Mouse (Mus musculus) intestine, embryonic 16.5 days (tissue): ENCODE measurements at regions not wholly inside any gene's neighbourhood (a gene's known extent, or its start where the extent isn't known, plus 50 kb on each side); places are given as distances from the start of the nearest gene placed in this dataset.

ENCODE experiments used
- ATAC-seq: fragments of 200-750 bp; cut with Nextera tagmentation; 2 replicates; pipeline ENCODE4 v1.8.0; 2017; ENCODE audit warnings: moderate TSS enrichment, moderate library complexity
- H3K27ac ChIP-seq: fragments of 300-500 bp; sonication (generic); 2 replicates; pipeline ENCODE4 v1.5.1; 2014; ENCODE audit warnings: mild to moderate bottlenecking, low read length
- H3K27me3 ChIP-seq: fragments of 300-500 bp; sonication (generic); replicated peaks from 2 replicates; pipeline ENCODE4 v1.6.1; 2014; ENCODE audit warnings: low read length, control low read depth, mixed read lengths; ENCODE audit not compliant: control insufficient read depth, insufficient read depth
- H3K36me3 ChIP-seq: fragments of 300-500 bp; sonication (generic); 2 replicates; pipeline ENCODE4 v1.6.1; 2014; ENCODE audit warnings: low read length, control low read depth; ENCODE audit not compliant: control insufficient read depth, insufficient read depth
- H3K4me1 ChIP-seq: fragments of 300-500 bp; sonication (generic); 2 replicates; pipeline ENCODE4 v1.6.1; 2014; ENCODE audit warnings: low read length, control low read depth, mixed read lengths; ENCODE audit not compliant: control insufficient read depth, insufficient read depth
- H3K4me2 ChIP-seq: fragments of 300-500 bp; sonication (generic); 2 replicates; pipeline ENCODE4 v1.6.1; 2014; ENCODE audit warnings: low read depth, low read length, control low read depth
- H3K4me3 ChIP-seq: fragments of 300-500 bp; sonication (generic); 2 replicates; pipeline ENCODE4 v1.5.1; 2014; ENCODE audit warnings: mild to moderate bottlenecking, low read length
- H3K9ac ChIP-seq: fragments of 300-500 bp; sonication (generic); 2 replicates; pipeline ENCODE4 v1.6.1; 2014; ENCODE audit warnings: low read depth, low read length
- H3K9me3 ChIP-seq: fragments of 300-500 bp; sonication (generic); 2 replicates; pipeline ENCODE4 v1.6.1; 2016; ENCODE audit warnings: low read length, control low read depth; ENCODE audit not compliant: control insufficient read depth
- WGBS: fragments of 180-500 bp; shearing (Covaris S2); extraction: QIAGEN DNeasy Blood & Tissue Kit; methylation state at CpG from one replicate; pipeline ENCODE4 v1.1.7; 2014; 5-methylcytosine and 5-hydroxymethylcytosine counted together

GRCm38 (mm10) chr12:73842000-73842675, 59.0 kb upstream of the Hif1a start:
- peaks cover 4% of the 10 kb centered on the region; the same call in 1 of the 2 replicates for H3K4me1 ChIP-seq
- peak overlapping the region; percentile 36; the same call in 1 of the 2 replicates for H3K27ac ChIP-seq
- whole genome bisulfite sequencing = 43% methylated on average over 9 of the region's 9 CpGs
- H3K27me3 ChIP-seq = no peaks in the 10 kb centered on the region
- H3K36me3 ChIP-seq = no peaks in the 10 kb centered on the region
- no peak overlapping the region for H3K9ac ChIP-seq
- H3K9me3 ChIP-seq = no peaks in the 10 kb centered on the region
- H3K4me3 ChIP-seq = peak overlapping the region; percentile 8; the same call in 1 of the 2 replicates
- peak overlapping the region; percentile 34 for H3K4me2 ChIP-seq
- peak; percentile 66 for ATAC-seq

DNA sequence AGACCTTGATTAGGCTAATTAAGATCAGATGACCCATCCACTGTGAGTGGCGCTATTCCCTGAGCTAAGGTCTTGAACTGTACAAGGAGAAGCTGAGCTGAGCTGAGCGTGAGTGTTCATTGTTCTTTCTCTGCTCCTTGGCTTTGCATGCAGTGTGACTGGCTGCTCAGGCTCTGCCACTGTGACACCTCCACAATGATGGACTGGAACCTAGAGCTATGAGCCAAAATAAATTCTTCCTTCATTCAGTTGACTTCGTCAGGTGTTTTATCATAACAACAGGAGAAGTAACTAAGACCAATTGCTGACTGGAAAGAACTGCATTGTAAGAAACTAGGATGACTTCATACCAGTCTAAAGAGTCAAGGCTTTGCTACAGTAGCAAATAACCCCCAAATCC, 56.4 kb upstream of the Hif1a start:
- 91% methylated on average over 3 of the region's 3 CpGs for WGBS

DNA sequence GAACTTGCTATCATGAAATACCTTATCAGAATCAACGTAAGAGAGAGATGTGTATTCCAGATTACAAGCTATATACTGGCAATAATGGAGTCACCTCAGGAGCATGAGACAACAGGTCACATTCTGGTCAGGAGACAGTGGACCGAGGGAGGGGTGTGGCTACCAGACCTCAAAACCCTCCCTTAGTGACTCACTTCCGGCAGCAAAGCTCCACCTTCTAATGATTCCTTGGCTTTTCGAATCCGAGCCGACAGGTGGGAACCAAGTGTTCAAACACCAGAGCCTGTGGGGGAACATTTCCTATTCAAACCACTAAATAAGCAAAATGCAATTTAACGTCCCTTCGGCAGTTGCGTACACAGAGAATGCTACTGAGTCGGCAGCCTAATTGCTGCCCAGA, 54.5 kb upstream of the Hif1a start:
- H3K4me1 ChIP-seq = peaks cover 4% of the 10 kb centered on the region; the same call in 1 of the 2 replicates
- no peak overlapping the region for H3K4me2 ChIP-seq
- H3K9me3 ChIP-seq = no peaks in the 10 kb centered on the region
- 63% methylated on average over 10 of the region's 10 CpGs for WGBS
- H3K4me3 ChIP-seq = no peak overlapping the region
- no peaks in the 10 kb centered on the region for H3K27me3 ChIP-seq
- no peaks in the 10 kb centered on the region for H3K36me3 ChIP-seq
- H3K27ac ChIP-seq = no peak overlapping the region
- no peak for ATAC-seq
- H3K9ac ChIP-seq = no peak overlapping the region

More for the DNA sequence above, 56.4 kb upstream of the Hif1a start:
- no peak overlapping the region for H3K4me2 ChIP-seq
- H3K27me3 ChIP-seq = no peaks in the 10 kb centered on the region
- no peaks in the 10 kb centered on the region for H3K9me3 ChIP-seq
- H3K27ac ChIP-seq = no peak overlapping the region
- H3K9ac ChIP-seq = no peak overlapping the region
- H3K36me3 ChIP-seq = no peaks in the 10 kb centered on the region
- ATAC-seq = no peak
- H3K4me3 ChIP-seq = no peak overlapping the region
- H3K4me1 ChIP-seq = peaks cover 4% of the 10 kb centered on the region; the same call in 1 of the 2 replicates

- H3K27me3 ChIP-seq = no peaks in the 10 kb centered on the region
- H3K4me3 ChIP-seq = no peak overlapping the region
- H3K4me1 ChIP-seq = no peaks in the 10 kb centered on the region
- no peak overlapping the region for H3K9ac ChIP-seq
- no peak for ATAC-seq
- no peaks in the 10 kb centered on the region for H3K36me3 ChIP-seq
- H3K27ac ChIP-seq = no peak overlapping the region
- WGBS = 84% methylated on average over 10 of the region's 10 CpGs
- no peak overlapping the region for H3K4me2 ChIP-seq
- no peaks in the 10 kb centered on the region for H3K9me3 ChIP-seq
These were observed 53.8 kb upstream of the Hif1a start for GRCm38 (mm10) chr12:73847336-73847735.

GRCm38 (mm10) chr12:73850831-73851230, 50.3 kb upstream of the Hif1a start:
- no peak for ATAC-seq
- H3K9ac ChIP-seq = no peak overlapping the region
- no peak overlapping the region for H3K27ac ChIP-seq
- no peaks in the 10 kb centered on the region for H3K36me3 ChIP-seq
- H3K4me1 ChIP-seq = no peaks in the 10 kb centered on the region
- no peaks in the 10 kb centered on the region for H3K9me3 ChIP-seq
- 89% methylated on average over 2 of the region's 2 CpGs for WGBS
- no peak overlapping the region for H3K4me2 ChIP-seq
- no peaks in the 10 kb centered on the region for H3K27me3 ChIP-seq
- H3K4me3 ChIP-seq = no peak overlapping the region
